ENCODE assay signal across 10 mouse cellular contexts in the genomic region with DNA sequence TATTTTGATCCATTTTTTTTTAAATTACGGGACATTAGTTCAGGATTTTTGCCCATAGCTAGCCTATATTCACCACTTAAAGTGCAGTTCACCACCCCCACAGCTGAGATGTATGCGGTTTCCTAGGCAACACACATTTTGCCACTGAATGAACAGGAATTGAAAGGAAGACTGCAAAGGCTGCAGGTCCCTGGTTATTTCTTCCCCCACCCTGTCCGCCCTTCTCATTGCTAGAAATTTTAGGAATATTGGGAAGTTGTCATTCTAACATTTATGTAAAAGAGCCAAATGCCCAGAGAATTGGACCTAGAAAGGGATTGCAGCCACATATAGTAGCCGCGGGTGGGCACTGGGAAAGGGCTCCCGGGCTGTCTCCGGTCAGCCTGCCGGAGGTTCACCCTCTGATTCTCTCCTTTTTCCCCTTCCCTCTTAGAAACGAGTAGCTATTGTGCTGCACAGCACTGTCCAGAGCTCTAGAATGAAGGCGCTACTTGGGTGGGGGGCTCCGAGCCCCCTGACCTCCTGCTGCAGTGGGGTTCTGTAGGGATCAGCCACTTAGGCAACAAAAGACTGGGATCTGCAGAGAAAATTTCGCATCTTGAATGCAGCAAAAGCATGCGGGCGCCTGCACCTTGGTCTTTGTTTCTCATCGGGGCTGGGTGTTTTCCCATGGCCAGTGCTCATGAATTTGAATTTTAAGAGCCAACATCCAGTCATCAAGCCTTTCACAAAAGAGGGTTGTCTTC. TPM values are rescaled to one million over a fixed set of nuclear protein-coding genes. Genes with fewer than 3 reads are reported as not detected.
DNase-seq lines count a peak whose midpoint lies in the region; ATAC-seq and TF ChIP-seq lines count a peak whose summit lies in the region.
"Had no signal": no experiment of that assay in that cellular context is flagged by ENCODE, and none has a peak within 500 bp of the region (broad histone marks: within the 10 kb centered on the region; RNA-seq: fewer than 3 reads in every experiment).

No protein-coding gene starts in this region.

- H3K27ac ChIP-seq in heart, embryonic 12.5 days (ENCODE audit: poor library complexity, severe bottlenecking): no peak overlapping the region; the same call in 1 of the 2 replicates
- no peak overlapping the region for H3K27ac ChIP-seq in stomach, embryonic 14.5 days (ENCODE audit: low read length)
- no peak overlapping the region for H3K27ac ChIP-seq in stomach, postnatal 0 days (replicated peaks)
- no peak overlapping the region for H3K27ac ChIP-seq in limb, embryonic 11.5 days (replicated peaks; ENCODE audit: low read depth, low read length)
- no peak overlapping the region for H3K27ac ChIP-seq in stomach, embryonic 15.5 days
- H3K27ac ChIP-seq: macrophage had no signal

- H3K9ac ChIP-seq in heart, embryonic 12.5 days: peak overlapping the region; percentile 42; the same call in 1 of the 2 replicates
- no peak overlapping the region for H3K9ac ChIP-seq in stomach, embryonic 14.5 days (replicated peaks; ENCODE audit: low read depth, low read length)
- H3K9ac ChIP-seq in stomach, postnatal 0 days (ENCODE audit: low read length): no peak overlapping the region
- peak overlapping the region; percentile 67 for H3K9ac ChIP-seq in limb, embryonic 11.5 days (ENCODE audit: low read length)
- no peak overlapping the region for H3K9ac ChIP-seq in stomach, embryonic 15.5 days

- H3K4me3 ChIP-seq in heart, embryonic 12.5 days: peak overlapping the region; percentile 24
- no peak overlapping the region; the same call in 1 of the 2 replicates for H3K4me3 ChIP-seq in stomach, embryonic 14.5 days (ENCODE audit: low read depth, low read length)
- H3K4me3 ChIP-seq in stomach, postnatal 0 days (ENCODE audit: low read depth, low read length): no peak overlapping the region
- H3K4me3 ChIP-seq in limb, embryonic 11.5 days (ENCODE audit: low read depth, low read length): peak overlapping the region; percentile 12; the same call in 1 of the 2 replicates
- H3K4me3 ChIP-seq in stomach, embryonic 15.5 days (replicated peaks): no peak overlapping the region

- peaks cover 31% of the 10 kb centered on the region for H3K4me1 ChIP-seq in heart, embryonic 12.5 days (replicated peaks)
- peaks cover 8% of the 10 kb centered on the region for H3K4me1 ChIP-seq in stomach, embryonic 14.5 days (ENCODE audit: control insufficient read depth, insufficient read depth, low read length)
- H3K4me1 ChIP-seq in stomach, postnatal 0 days (replicated peaks; ENCODE audit: control insufficient read depth, insufficient read depth): peaks cover 4% of the 10 kb centered on the region; the same call in 1 of the 2 replicates
- peaks cover 22% of the 10 kb centered on the region for H3K4me1 ChIP-seq in limb, embryonic 11.5 days (ENCODE audit: control insufficient read depth, insufficient read depth, low read length)
- H3K4me1 ChIP-seq in stomach, embryonic 15.5 days: peaks cover 25% of the 10 kb centered on the region

- no peak for ATAC-seq in heart, embryonic 12.5 days (ENCODE audit: insufficient number of reproducible peaks, low FRiP score)
- ATAC-seq in stomach, embryonic 14.5 days (ENCODE audit: insufficient number of reproducible peaks, insufficient read depth, low FRiP score, low read depth): no peak
- no peak for ATAC-seq in stomach, postnatal 0 days (ENCODE audit: low FRiP score, low TSS enrichment)
- ATAC-seq in limb, embryonic 11.5 days (ENCODE audit: insufficient number of reproducible peaks, low FRiP score, low TSS enrichment, low read depth): no peak
- ATAC-seq in stomach, embryonic 15.5 days (ENCODE audit: insufficient read depth, low FRiP score, low read depth): no peak

- intact Hi-C loops in heart, postnatal 25 days (cut with DNase I): no loop called here

- H3K9me3 ChIP-seq in heart, embryonic 12.5 days (replicated peaks): no peaks in the 10 kb centered on the region
- H3K9me3 ChIP-seq in stomach, embryonic 14.5 days (ENCODE audit: control insufficient read depth, low read depth, low read length): no peaks in the 10 kb centered on the region
- no peaks in the 10 kb centered on the region for H3K9me3 ChIP-seq in stomach, postnatal 0 days (ENCODE audit: control insufficient read depth, low read length)
- no peaks in the 10 kb centered on the region for H3K9me3 ChIP-seq in limb, embryonic 11.5 days (ENCODE audit: control insufficient read depth, low read length)
- no peaks in the 10 kb centered on the region for H3K9me3 ChIP-seq in stomach, embryonic 15.5 days

- WGBS in heart, embryonic 12.5 days: 18% methylated on average over 15 of the region's 15 CpGs
- WGBS in stomach, embryonic 14.5 days: 21% methylated on average over 15 of the region's 15 CpGs
- WGBS in stomach, postnatal 0 days: 38% methylated on average over 15 of the region's 15 CpGs
- WGBS in limb, embryonic 11.5 days: 6% methylated on average over 15 of the region's 15 CpGs
- 23% methylated on average over 15 of the region's 15 CpGs for WGBS in stomach, embryonic 15.5 days

- peak overlapping the region; percentile 61 for H3K4me2 ChIP-seq in heart, embryonic 12.5 days
- peak overlapping the region; percentile 18 for H3K4me2 ChIP-seq in stomach, embryonic 14.5 days (replicated peaks; ENCODE audit: low read depth, low read length)
- no peak overlapping the region for H3K4me2 ChIP-seq in stomach, postnatal 0 days (replicated peaks; ENCODE audit: low read depth)
- H3K4me2 ChIP-seq in limb, embryonic 11.5 days (ENCODE audit: low read depth, severe bottlenecking): peak overlapping the region; percentile 66
- H3K4me2 ChIP-seq in stomach, embryonic 15.5 days: peak overlapping the region; percentile 22; the same call in 1 of the 2 replicates

- no peaks in the 10 kb centered on the region for H3K36me3 ChIP-seq in heart, embryonic 12.5 days
- no peaks in the 10 kb centered on the region for H3K36me3 ChIP-seq in stomach, embryonic 14.5 days (ENCODE audit: control insufficient read depth, insufficient read depth, low read length)
- H3K36me3 ChIP-seq in stomach, postnatal 0 days (ENCODE audit: control insufficient read depth, insufficient read depth, low read length): no peaks in the 10 kb centered on the region
- H3K36me3 ChIP-seq in limb, embryonic 11.5 days (ENCODE audit: control insufficient read depth, insufficient read depth, low read length): no peaks in the 10 kb centered on the region
- no peaks in the 10 kb centered on the region for H3K36me3 ChIP-seq in stomach, embryonic 15.5 days

- H3K27me3 ChIP-seq in heart, embryonic 12.5 days (replicated peaks): peaks cover 23% of the 10 kb centered on the region
- no peaks in the 10 kb centered on the region for H3K27me3 ChIP-seq in stomach, embryonic 14.5 days (ENCODE audit: control insufficient read depth, insufficient read depth, low read length)
- H3K27me3 ChIP-seq in stomach, postnatal 0 days (ENCODE audit: control insufficient read depth, insufficient read depth, low read length): no peaks in the 10 kb centered on the region
- 0 out of 2 replicates have a peak, but pooled peaks cover 6% of the 10 kb centered on the region for H3K27me3 ChIP-seq in limb, embryonic 11.5 days (ENCODE audit: control insufficient read depth, insufficient read depth, low read length)
- peaks cover 10% of the 10 kb centered on the region for H3K27me3 ChIP-seq in stomach, embryonic 15.5 days (replicated peaks)

- TF ChIP-seq CTCF in stomach, postnatal 0 days (IDR thresholded peaks at IDR 0.05; ENCODE audit: low read depth): no peak

- TF ChIP-seq EP300 in stomach, postnatal 0 days (optimal IDR thresholded peaks at IDR 0.05): no peak

- no peak for DNase-seq in heart, postnatal 25 days (ENCODE audit: low spot score)
- DNase-seq in stomach, postnatal 0 days (ENCODE audit: low spot score): no peak
- DNase-seq in limb, embryonic 11.5 days (ENCODE audit: low spot score): peak; percentile 53
- DNase-seq in layer of hippocampus, adult 11-12 months (ENCODE audit: low spot score): no peak
- no peak for DNase-seq in thymus, postnatal 25 days

RNA-seq across cellular contexts. Expression of gene Tubb2b, which starts 3.2 kb away (rescaled TPM):
- polyA plus RNA-seq in heart, embryonic 12.5 days (2016; fragmentation: Nextera tagmentation; extraction: Ambion mirVana): 24.2 and 28.8 TPM in 2 replicates
- total RNA-seq in heart, postnatal 25 days (2021): 1 to 10 TPM; 4.1 to 5.6 TPM
- 32.1 and 34.2 TPM in 2 replicates for polyA plus RNA-seq in stomach, embryonic 14.5 days (2014; fragmentation: Nextera tagmentation; extraction: Ambion mirVana)
- polyA plus RNA-seq in stomach, postnatal 0 days (2015; fragmentation: Nextera tagmentation; extraction: Ambion mirVana): 13.4 and 14.6 TPM in 2 replicates
- polyA plus RNA-seq in limb, embryonic 11.5 days (2014; fragmentation: Nextera tagmentation; extraction: Ambion mirVana): 22.1 and 24.4 TPM in 2 replicates
- 30.4 and 31.3 TPM in 2 replicates for polyA plus RNA-seq in stomach, embryonic 15.5 days (2015; fragmentation: Nextera tagmentation; extraction: Ambion mirVana)
- total RNA-seq: granulocyte monocyte progenitor cell, adult 5-6 weeks had no signal

RNA-seq across cellular contexts. Expression of gene Psmg4, which starts 29.3 kb away (rescaled TPM):
- 76.9 and 78.8 TPM in 2 replicates for polyA plus RNA-seq in heart, embryonic 12.5 days (2016; fragmentation: Nextera tagmentation; extraction: Ambion mirVana)
- 10 to 100 TPM; 22.9 to 29.7 TPM for total RNA-seq in heart, postnatal 25 days (2021)
- polyA plus RNA-seq in stomach, embryonic 14.5 days (2014; fragmentation: Nextera tagmentation; extraction: Ambion mirVana): 84.8 and 86.6 TPM in 2 replicates
- 60.9 and 71.1 TPM in 2 replicates for polyA plus RNA-seq in stomach, postnatal 0 days (2015; fragmentation: Nextera tagmentation; extraction: Ambion mirVana)
- 88.2 and 95.1 TPM in 2 replicates for polyA plus RNA-seq in limb, embryonic 11.5 days (2014; fragmentation: Nextera tagmentation; extraction: Ambion mirVana)
- polyA plus RNA-seq in stomach, embryonic 15.5 days (2015; fragmentation: Nextera tagmentation; extraction: Ambion mirVana): 72.6 and 82.4 TPM in 2 replicates

RNA-seq across cellular contexts. Expression of gene Tubb2a, which starts 55.7 kb away (rescaled TPM):
- polyA plus RNA-seq in heart, embryonic 12.5 days (2016; fragmentation: Nextera tagmentation; extraction: Ambion mirVana): 111 and 117 TPM in 2 replicates
- 10 to 100 TPM; 55.0 to 57.4 TPM for total RNA-seq in heart, postnatal 25 days (2021)
- polyA plus RNA-seq in stomach, embryonic 14.5 days (2014; fragmentation: Nextera tagmentation; extraction: Ambion mirVana): 213 and 217 TPM in 2 replicates
- polyA plus RNA-seq in stomach, postnatal 0 days (2015; fragmentation: Nextera tagmentation; extraction: Ambion mirVana): 187 and 196 TPM in 2 replicates
- 49.1 and 49.9 TPM in 2 replicates for polyA plus RNA-seq in limb, embryonic 11.5 days (2014; fragmentation: Nextera tagmentation; extraction: Ambion mirVana)
- polyA plus RNA-seq in stomach, embryonic 15.5 days (2015; fragmentation: Nextera tagmentation; extraction: Ambion mirVana): 182 and 192 TPM in 2 replicates

Comparison
In these comparisons a context has a peak if more than half of its experiments do, and no peak if none do; other contexts are left out.
1. H3K4me3 ChIP-seq: peak in heart, embryonic 12.5 days (single experiment) and limb, embryonic 11.5 days (single experiment); none in stomach, embryonic 14.5 days (single experiment), stomach, postnatal 0 days (single experiment) and stomach, embryonic 15.5 days (single experiment).
2. H3K9ac ChIP-seq: peak in heart, embryonic 12.5 days (single experiment) and limb, embryonic 11.5 days (single experiment); none in stomach, embryonic 14.5 days (single experiment), stomach, postnatal 0 days (single experiment) and stomach, embryonic 15.5 days (single experiment).